Mouse (Mus musculus) stomach, postnatal 0 days (tissue): ENCODE results near the gene Gm5767.

Experiments used
- CTCF ChIP-seq: IDR thresholded peaks from 2 replicates; pipeline ENCODE4 v1.5.1; 2016; ENCODE audit warnings: antibody characterized with exemption, low read depth, mild to moderate bottlenecking, moderate library complexity
- EP300 ChIP-seq: optimal IDR thresholded peaks from 2 replicates; pipeline ENCODE3; 2016; ENCODE audit warnings: antibody characterized with exemption

DNA sequence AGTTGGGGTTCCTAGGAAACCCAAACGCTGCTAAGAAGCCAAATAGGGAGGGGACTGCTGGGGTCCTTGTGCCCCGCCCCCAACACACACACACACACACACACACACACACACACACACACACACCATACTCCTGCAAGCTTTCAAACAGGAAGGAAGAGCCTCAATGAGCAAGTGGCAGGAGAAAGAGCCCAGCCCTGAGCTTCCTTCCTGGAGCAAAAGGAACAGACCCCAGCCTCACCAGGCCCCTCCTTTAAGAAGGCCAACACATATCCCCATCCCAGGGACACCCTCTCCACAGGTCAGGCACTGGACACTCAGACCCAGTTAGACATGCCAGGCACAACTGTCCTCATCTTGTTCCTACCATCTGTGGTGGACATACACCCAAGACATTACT, 17.5 kb upstream of the Gm5767 start:
- TF ChIP-seq CTCF (no peak), EP300 (no peak)
